Comparison of ENCODE assay signal across 28 mouse cellular contexts in the genomic region with DNA sequence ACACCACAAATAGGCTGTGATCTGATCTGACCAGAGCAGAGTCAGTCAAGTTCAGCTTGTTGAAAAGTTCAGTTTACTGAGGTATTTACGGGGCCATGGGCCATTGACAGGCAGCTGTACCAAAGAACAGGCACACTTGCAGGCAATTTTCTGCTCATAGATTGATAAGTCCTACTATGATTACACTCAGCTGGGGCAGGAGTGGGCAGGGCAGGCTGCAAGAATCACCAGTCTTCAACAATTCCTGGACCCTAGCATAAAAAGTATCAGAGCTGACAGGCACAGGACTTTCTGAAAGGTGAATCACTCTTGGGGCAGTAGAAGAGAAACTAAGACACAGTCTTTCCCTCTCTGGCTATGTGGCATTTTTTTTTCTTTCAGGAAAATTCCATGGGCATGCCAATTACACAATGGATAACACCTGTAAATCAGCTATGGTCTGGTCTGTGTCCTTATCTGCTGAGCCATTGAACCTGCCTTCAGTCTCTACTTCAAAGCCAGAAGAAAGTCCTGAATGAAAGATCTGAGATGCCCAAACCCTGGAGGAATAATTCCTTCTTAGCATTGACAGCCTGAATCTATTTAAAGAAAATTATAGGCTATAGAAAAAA. TPM values are rescaled to one million over a fixed set of nuclear protein-coding genes. Genes with fewer than 3 reads are reported as not detected.
DNase-seq lines count a peak whose midpoint lies in the region; ATAC-seq and TF ChIP-seq lines count a peak whose summit lies in the region.
"Had no signal": no experiment of that assay in that cellular context is flagged by ENCODE, and none has a peak within 500 bp of the region (broad histone marks: within the 10 kb centered on the region; RNA-seq: fewer than 3 reads in every experiment).

No protein-coding gene starts in this region.

- no peak overlapping the region for H3K4me3 ChIP-seq in gastrocnemius, adult 2 months
- H3K4me3 ChIP-seq in intestine, embryonic 15.5 days (replicated peaks): no peak overlapping the region
- H3K4me3 ChIP-seq in intestine, postnatal 0 days (ENCODE audit: low read depth, low read length): no peak overlapping the region
- no peak overlapping the region for H3K4me3 ChIP-seq in midbrain, embryonic 16.5 days (ENCODE audit: low read depth, low read length)
- H3K4me3 ChIP-seq: embryonic facial prominence, embryonic 13.5 days; embryonic facial prominence, embryonic 15.5 days; erythroblast, embryonic 14.5 days; forebrain, embryonic 10.5 days; forebrain, embryonic 12.5 days had no signal

- no peak overlapping the region for H3K4me2 ChIP-seq in intestine, embryonic 15.5 days (replicated peaks)
- no peak overlapping the region for H3K4me2 ChIP-seq in intestine, postnatal 0 days (replicated peaks; ENCODE audit: low read depth)
- no peak overlapping the region for H3K4me2 ChIP-seq in midbrain, embryonic 16.5 days (ENCODE audit: low read length)
- H3K4me2 ChIP-seq: embryonic facial prominence, embryonic 13.5 days; embryonic facial prominence, embryonic 15.5 days; forebrain, embryonic 12.5 days had no signal

- no peaks in the 10 kb centered on the region for H3K4me1 ChIP-seq in intestine, embryonic 15.5 days (replicated peaks)
- H3K4me1 ChIP-seq in intestine, postnatal 0 days (replicated peaks; ENCODE audit: control insufficient read depth, insufficient read depth, low read length): 0 out of 2 replicates have a peak, but pooled peaks cover 4% of the 10 kb centered on the region
- H3K4me1 ChIP-seq in midbrain, embryonic 16.5 days (ENCODE audit: control insufficient read depth, insufficient read depth, low read length): no peaks in the 10 kb centered on the region
- H3K4me1 ChIP-seq: embryonic facial prominence, embryonic 13.5 days; embryonic facial prominence, embryonic 15.5 days; forebrain, embryonic 10.5 days; forebrain, embryonic 12.5 days had no signal

- no peaks in the 10 kb centered on the region for H3K36me3 ChIP-seq in intestine, embryonic 15.5 days
- H3K36me3 ChIP-seq in intestine, postnatal 0 days (ENCODE audit: control insufficient read depth, insufficient read depth): no peaks in the 10 kb centered on the region
- no peaks in the 10 kb centered on the region for H3K36me3 ChIP-seq in midbrain, embryonic 16.5 days (ENCODE audit: control insufficient read depth, insufficient read depth, low read length)
- H3K36me3 ChIP-seq: embryonic facial prominence, embryonic 13.5 days; embryonic facial prominence, embryonic 15.5 days; forebrain, embryonic 10.5 days; forebrain, embryonic 12.5 days had no signal

- no peak for DNase-seq in gastrocnemius, adult 2 months
- no peak for DNase-seq in gastrocnemius, postnatal 14 days
- DNase-seq in retina, embryonic 14.5 days (ENCODE audit: low spot score): peak; percentile 0
- no peak for DNase-seq in retina, postnatal 1 day
- no peak for DNase-seq in cerebellum, postnatal 4 days (ENCODE audit: low spot score in 2 of 2)
- DNase-seq: adrenal gland, adult 8-10 months; adrenal gland, postnatal 25 days; cerebellum, adult 11-12 months; cerebellum, adult 2 months; cerebellum, adult 9-10 months; cerebellum, postnatal 10 days; cerebellum, postnatal 25 days; embryo, embryonic 11 days had no signal

- ATAC-seq in intestine, embryonic 15.5 days: peak; percentile 56; the same call in 1 of the 2 replicates
- peak; percentile 82 for ATAC-seq in intestine, postnatal 0 days
- ATAC-seq in midbrain, embryonic 16.5 days: no peak
- ATAC-seq: forebrain, embryonic 14.5 days; forebrain, embryonic 16.5 days had no signal

- 67% methylated on average over 1 of the region's 1 CpGs for WGBS in intestine, embryonic 15.5 days
- 45% methylated on average over 1 of the region's 1 CpGs for WGBS in intestine, postnatal 0 days
- WGBS in midbrain, embryonic 16.5 days: 89% methylated on average over 1 of the region's 1 CpGs

- no peaks in the 10 kb centered on the region for H3K27me3 ChIP-seq in intestine, embryonic 15.5 days (replicated peaks)
- H3K27me3 ChIP-seq in intestine, postnatal 0 days (replicated peaks; ENCODE audit: control insufficient read depth, insufficient read depth, low read length): no peaks in the 10 kb centered on the region
- H3K27me3 ChIP-seq in midbrain, embryonic 16.5 days (ENCODE audit: control insufficient read depth, insufficient read depth, low read depth, low read length): no peaks in the 10 kb centered on the region
- H3K27me3 ChIP-seq: embryonic facial prominence, embryonic 13.5 days; embryonic facial prominence, embryonic 15.5 days; forebrain, embryonic 12.5 days had no signal

- no peak for TF ChIP-seq CTCF in gastrocnemius, adult 2 months (IDR thresholded peaks at IDR 0.05)
- no peak for TF ChIP-seq CTCF in intestine, postnatal 0 days (IDR thresholded peaks at IDR 0.05; ENCODE audit: low read depth)

- no peak overlapping the region for H3K9ac ChIP-seq in intestine, embryonic 15.5 days
- H3K9ac ChIP-seq in intestine, postnatal 0 days (ENCODE audit: low read depth, low read length): no peak overlapping the region
- H3K9ac ChIP-seq in midbrain, embryonic 16.5 days (ENCODE audit: low read depth, low read length): no peak overlapping the region
- H3K9ac ChIP-seq: embryonic facial prominence, embryonic 13.5 days; embryonic facial prominence, embryonic 15.5 days; forebrain, embryonic 12.5 days had no signal

- H3K27ac ChIP-seq in gastrocnemius, adult 2 months: peak overlapping the region; percentile 35
- no peak overlapping the region for H3K27ac ChIP-seq in intestine, embryonic 15.5 days
- peak overlapping the region; percentile 7; the same call in 1 of the 2 replicates for H3K27ac ChIP-seq in intestine, postnatal 0 days (ENCODE audit: low read depth, low read length)
- no peak overlapping the region for H3K27ac ChIP-seq in midbrain, embryonic 16.5 days (ENCODE audit: low read length)
- H3K27ac ChIP-seq: embryonic facial prominence, embryonic 13.5 days; embryonic facial prominence, embryonic 15.5 days; forebrain, embryonic 10.5 days; forebrain, embryonic 12.5 days had no signal

- intact Hi-C loops in gastrocnemius, adult 2 months (cut with DNase I): no loop called here
- intact Hi-C loops in gastrocnemius, postnatal 14 days (cut with DNase I; ENCODE audit: low total_unique reads): no loop called here

- H3K9me3 ChIP-seq in intestine, embryonic 15.5 days: no peaks in the 10 kb centered on the region
- H3K9me3 ChIP-seq in intestine, postnatal 0 days (ENCODE audit: control insufficient read depth): no peaks in the 10 kb centered on the region
- no peaks in the 10 kb centered on the region for H3K9me3 ChIP-seq in midbrain, embryonic 16.5 days (replicated peaks; ENCODE audit: control insufficient read depth, low read length, poor library complexity, severe bottlenecking)
- H3K9me3 ChIP-seq: embryonic facial prominence, embryonic 13.5 days; embryonic facial prominence, embryonic 15.5 days; forebrain, embryonic 10.5 days; forebrain, embryonic 12.5 days had no signal

RNA-seq across cellular contexts. Expression of a gene that starts 19.9 kb away (rescaled TPM):
- total RNA-seq in gastrocnemius, adult 2 months (2021): not detected
- total RNA-seq in gastrocnemius, postnatal 14 days (2021): not detected
- 25.4 and 30.5 TPM in 2 replicates for polyA plus RNA-seq in intestine, embryonic 15.5 days (2015; fragmentation: Nextera tagmentation; extraction: Ambion mirVana)
- polyA plus RNA-seq in intestine, postnatal 0 days (2015; fragmentation: Nextera tagmentation; extraction: Ambion mirVana): 505 and 529 TPM in 2 replicates
- not detected in 2 replicates for polyA plus RNA-seq in midbrain, embryonic 16.5 days (2015; fragmentation: Nextera tagmentation; extraction: Ambion mirVana)
- total RNA-seq: adrenal gland, adult 8-10 months; adrenal gland, postnatal 25 days; adrenal gland, postnatal 4 days; common myeloid progenitor, adult 5-6 weeks; MEL had no signal
- polyA plus RNA-seq: brain, embryonic 14.5 days; cerebellum, adult 2 months; embryonic facial prominence, embryonic 11.5 days; embryonic facial prominence, embryonic 13.5 days; erythroblast, embryonic 14.5 days; forebrain, embryonic 10.5 days; forebrain, embryonic 12.5 days; forebrain, embryonic 14.5 days; forebrain, embryonic 16.5 days had no signal

RNA-seq across cellular contexts. Expression of a gene that starts 33.4 kb away (rescaled TPM):
- total RNA-seq in gastrocnemius, adult 2 months (2021): 10 to 100 TPM in 1 of 2 experiments, 1 to 10 TPM in 1; 5.9 to 11.1 TPM
- total RNA-seq in gastrocnemius, postnatal 14 days (2021): 1 to 10 TPM; 4.7 to 4.9 TPM
- polyA plus RNA-seq in intestine, embryonic 15.5 days (2015; fragmentation: Nextera tagmentation; extraction: Ambion mirVana): 19.2 and 20.8 TPM in 2 replicates
- polyA plus RNA-seq in intestine, postnatal 0 days (2015; fragmentation: Nextera tagmentation; extraction: Ambion mirVana): 86.6 and 95.5 TPM in 2 replicates
- 1.6 and 2.3 TPM in 2 replicates for polyA plus RNA-seq in midbrain, embryonic 16.5 days (2015; fragmentation: Nextera tagmentation; extraction: Ambion mirVana)

RNA-seq across cellular contexts. Expression of a gene that starts 42.9 kb away (rescaled TPM):
- total RNA-seq in gastrocnemius, adult 2 months (2021): 10 to 100 TPM; 46.8 to 61.0 TPM
- total RNA-seq in gastrocnemius, postnatal 14 days (2021): 10 to 100 TPM; 77.7 to 79.1 TPM
- 45.6 and 48.8 TPM in 2 replicates for polyA plus RNA-seq in intestine, embryonic 15.5 days (2015; fragmentation: Nextera tagmentation; extraction: Ambion mirVana)
- 79.3 and 84.8 TPM in 2 replicates for polyA plus RNA-seq in intestine, postnatal 0 days (2015; fragmentation: Nextera tagmentation; extraction: Ambion mirVana)
- 10.0 and 12.3 TPM in 2 replicates for polyA plus RNA-seq in midbrain, embryonic 16.5 days (2015; fragmentation: Nextera tagmentation; extraction: Ambion mirVana)

RNA-seq across cellular contexts. Expression of a gene that starts 51.3 kb away (rescaled TPM):
- 10 to 100 TPM; 75.2 to 83.5 TPM for total RNA-seq in gastrocnemius, adult 2 months (2021)
- 10 to 100 TPM; 45.6 to 45.9 TPM for total RNA-seq in gastrocnemius, postnatal 14 days (2021)
- polyA plus RNA-seq in intestine, embryonic 15.5 days (2015; fragmentation: Nextera tagmentation; extraction: Ambion mirVana): 90.6 and 99.4 TPM in 2 replicates
- polyA plus RNA-seq in intestine, postnatal 0 days (2015; fragmentation: Nextera tagmentation; extraction: Ambion mirVana): 84.6 and 106 TPM in 2 replicates
- 150 and 155 TPM in 2 replicates for polyA plus RNA-seq in midbrain, embryonic 16.5 days (2015; fragmentation: Nextera tagmentation; extraction: Ambion mirVana)

RNA-seq across cellular contexts. Expression of a gene that starts 55.2 kb away (rescaled TPM):
- total RNA-seq in gastrocnemius, adult 2 months (2021): under 1 TPM; 0.25 to 0.31 TPM
- under 1 TPM; 0.27 to 0.84 TPM for total RNA-seq in gastrocnemius, postnatal 14 days (2021)
- 1.2 and 1.3 TPM in 2 replicates for polyA plus RNA-seq in intestine, embryonic 15.5 days (2015; fragmentation: Nextera tagmentation; extraction: Ambion mirVana)
- 0.56 and 0.65 TPM in 2 replicates for polyA plus RNA-seq in intestine, postnatal 0 days (2015; fragmentation: Nextera tagmentation; extraction: Ambion mirVana)
- polyA plus RNA-seq in midbrain, embryonic 16.5 days (2015; fragmentation: Nextera tagmentation; extraction: Ambion mirVana): 2.8 and 3.6 TPM in 2 replicates
- polyA plus RNA-seq: erythroblast, embryonic 14.5 days had no signal

Comparison
In these comparisons a context has a peak if more than half of its experiments do, and no peak if none do; other contexts are left out.
1. H3K27ac ChIP-seq: peak in gastrocnemius, adult 2 months (single experiment) and intestine, postnatal 0 days (single experiment); none in intestine, embryonic 15.5 days (single experiment) and midbrain, embryonic 16.5 days (single experiment).
2. RNA of a gene that starts 19.9 kb away (polyA plus RNA-seq): 505 to 529 TPM in intestine, postnatal 0 days and 25.4 to 30.5 TPM in intestine, embryonic 15.5 days; not detected in midbrain, embryonic 16.5 days; every median in the first group is over 10 times any median in the second.